Mouse (Mus musculus): ENCODE measurements around the gene Ncapd3. TPM values are rescaled to one million over a fixed set of nuclear protein-coding genes. Genes with fewer than 3 reads are reported as not detected.

Ncapd3 gene
- polyA plus RNA-seq, 1 experiment from 2014 or later = 42.3 TPM

GRCm38 (mm10) chr9:27110681-27111080 is 80.7 kb downstream of the Ncapd3 start:
- ATAC-seq (replicated peaks; ENCODE audit: insufficient number of reproducible peaks, low FRiP score, low TSS enrichment, low read depth) = no peak
- WGBS = 76% methylated on average over 5 of the region's 5 CpGs
- no peaks in the 10 kb centered on the region for H3K27me3 ChIP-seq (ENCODE audit: control insufficient read depth, insufficient read depth, low read length)

GRCm38 (mm10) chr9:27111756-27112155 is 81.8 kb downstream of the Ncapd3 start:
- H3K4me1 ChIP-seq (ENCODE audit: control insufficient read depth, insufficient read depth, low read length) = no peaks in the 10 kb centered on the region
- no peak overlapping the region for H3K4me3 ChIP-seq (ENCODE audit: low read depth, low read length)
- ATAC-seq (replicated peaks; ENCODE audit: insufficient number of reproducible peaks, low FRiP score, low TSS enrichment, low read depth) = no peak
- no peak overlapping the region for H3K9ac ChIP-seq (replicated peaks; ENCODE audit: low read length)
- H3K9me3 ChIP-seq (replicated peaks; ENCODE audit: control insufficient read depth, low read length) = no peaks in the 10 kb centered on the region
- no peak overlapping the region for H3K4me2 ChIP-seq (ENCODE audit: low read depth, low read length)
- H3K36me3 ChIP-seq (replicated peaks; ENCODE audit: control insufficient read depth, insufficient read depth, low read depth, low read length) = no peaks in the 10 kb centered on the region
- DNase-seq (ENCODE audit: low spot score) = no peak
- H3K27me3 ChIP-seq (ENCODE audit: control insufficient read depth, insufficient read depth, low read length) = no peaks in the 10 kb centered on the region
- H3K27ac ChIP-seq (replicated peaks; ENCODE audit: low read depth, low read length) = no peak overlapping the region
- WGBS = 90% methylated on average over 3 of the region's 3 CpGs

More at GRCm38 (mm10) chr9:27110681-27111080, 80.7 kb downstream of the Ncapd3 start:
- no peaks in the 10 kb centered on the region for H3K9me3 ChIP-seq (replicated peaks; ENCODE audit: control insufficient read depth, low read length)
- no peak overlapping the region for H3K27ac ChIP-seq (replicated peaks; ENCODE audit: low read depth, low read length)
- no peak overlapping the region for H3K4me3 ChIP-seq (ENCODE audit: low read depth, low read length)
- no peak overlapping the region for H3K4me2 ChIP-seq (ENCODE audit: low read depth, low read length)
- H3K4me1 ChIP-seq (ENCODE audit: control insufficient read depth, insufficient read depth, low read length) = no peaks in the 10 kb centered on the region
- no peaks in the 10 kb centered on the region for H3K36me3 ChIP-seq (replicated peaks; ENCODE audit: control insufficient read depth, insufficient read depth, low read depth, low read length)
- no peak for DNase-seq (ENCODE audit: low spot score)
- no peak overlapping the region for H3K9ac ChIP-seq (replicated peaks; ENCODE audit: low read length)

- no peaks in the 10 kb centered on the region for H3K4me1 ChIP-seq (ENCODE audit: control insufficient read depth, insufficient read depth, low read length)
- DNase-seq (ENCODE audit: low spot score) = no peak
- 89% methylated on average over 9 of the region's 9 CpGs for WGBS
- no peak for ATAC-seq (replicated peaks; ENCODE audit: insufficient number of reproducible peaks, low FRiP score, low TSS enrichment, low read depth)
- no peaks in the 10 kb centered on the region for H3K27me3 ChIP-seq (ENCODE audit: control insufficient read depth, insufficient read depth, low read length)
- no peaks in the 10 kb centered on the region for H3K9me3 ChIP-seq (replicated peaks; ENCODE audit: control insufficient read depth, low read length)
- H3K9ac ChIP-seq (replicated peaks; ENCODE audit: low read length) = no peak overlapping the region
- no peak overlapping the region for H3K4me2 ChIP-seq (ENCODE audit: low read depth, low read length)
- H3K27ac ChIP-seq (replicated peaks; ENCODE audit: low read depth, low read length) = no peak overlapping the region
- H3K36me3 ChIP-seq (replicated peaks; ENCODE audit: control insufficient read depth, insufficient read depth, low read depth, low read length) = no peaks in the 10 kb centered on the region
- no peak overlapping the region for H3K4me3 ChIP-seq (ENCODE audit: low read depth, low read length)
These were observed 91.3 kb downstream of the Ncapd3 start for GRCm38 (mm10) chr9:27121254-27121653.

GRCm38 (mm10) chr9:27122076-27122475 is 92.1 kb downstream of the Ncapd3 start:
- H3K27ac ChIP-seq (replicated peaks; ENCODE audit: low read depth, low read length) = no peak overlapping the region
- ATAC-seq (replicated peaks; ENCODE audit: insufficient number of reproducible peaks, low FRiP score, low TSS enrichment, low read depth) = no peak
- no peaks in the 10 kb centered on the region for H3K27me3 ChIP-seq (ENCODE audit: control insufficient read depth, insufficient read depth, low read length)

GRCm38 (mm10) chr9:27122963-27123362 is 93.0 kb downstream of the Ncapd3 start:
- WGBS = 89% methylated on average over 4 of the region's 4 CpGs
- no peak overlapping the region for H3K4me2 ChIP-seq (ENCODE audit: low read depth, low read length)
- ATAC-seq (replicated peaks; ENCODE audit: insufficient number of reproducible peaks, low FRiP score, low TSS enrichment, low read depth) (no peak), DNase-seq (ENCODE audit: low spot score) (no peak)
- no peaks in the 10 kb centered on the region for H3K4me1 ChIP-seq (ENCODE audit: control insufficient read depth, insufficient read depth, low read length)
- H3K27ac ChIP-seq (replicated peaks; ENCODE audit: low read depth, low read length) = no peak overlapping the region
- H3K27me3 ChIP-seq (ENCODE audit: control insufficient read depth, insufficient read depth, low read length) = no peaks in the 10 kb centered on the region
- no peaks in the 10 kb centered on the region for H3K9me3 ChIP-seq (replicated peaks; ENCODE audit: control insufficient read depth, low read length)
- H3K36me3 ChIP-seq (replicated peaks; ENCODE audit: control insufficient read depth, insufficient read depth, low read depth, low read length) = no peaks in the 10 kb centered on the region
- no peak overlapping the region for H3K4me3 ChIP-seq (ENCODE audit: low read depth, low read length)
- H3K9ac ChIP-seq (replicated peaks; ENCODE audit: low read length) = no peak overlapping the region

More at GRCm38 (mm10) chr9:27122076-27122475, 92.1 kb downstream of the Ncapd3 start:
- WGBS = 94% methylated on average over 4 of the region's 4 CpGs
- Histone ChIP-seq H3K9ac (replicated peaks; ENCODE audit: low read length) (no peak overlapping the region), H3K4me3 (ENCODE audit: low read depth, low read length) (no peak overlapping the region), H3K4me2 (ENCODE audit: low read depth, low read length) (no peak overlapping the region), H3K36me3 (replicated peaks; ENCODE audit: control insufficient read depth, insufficient read depth, low read depth, low read length) (no peaks in the 10 kb centered on the region), H3K4me1 (ENCODE audit: control insufficient read depth, insufficient read depth, low read length) (no peaks in the 10 kb centered on the region), H3K9me3 (replicated peaks; ENCODE audit: control insufficient read depth, low read length) (no peaks in the 10 kb centered on the region)
- DNase-seq (ENCODE audit: low spot score) = no peak

- Histone ChIP-seq H3K4me3 (ENCODE audit: low read depth, low read length) (no peak overlapping the region), H3K27me3 (ENCODE audit: control insufficient read depth, insufficient read depth, low read length) (no peaks in the 10 kb centered on the region), H3K9ac (replicated peaks; ENCODE audit: low read length) (no peak overlapping the region), H3K27ac (replicated peaks; ENCODE audit: low read depth, low read length) (no peak overlapping the region), H3K4me1 (ENCODE audit: control insufficient read depth, insufficient read depth, low read length) (no peaks in the 10 kb centered on the region), H3K9me3 (replicated peaks; ENCODE audit: control insufficient read depth, low read length) (no peaks in the 10 kb centered on the region), H3K36me3 (replicated peaks; ENCODE audit: control insufficient read depth, insufficient read depth, low read depth, low read length) (no peaks in the 10 kb centered on the region), H3K4me2 (ENCODE audit: low read depth, low read length) (no peak overlapping the region)
- WGBS = 92% methylated on average over 2 of the region's 2 CpGs
- ATAC-seq (replicated peaks; ENCODE audit: insufficient number of reproducible peaks, low FRiP score, low TSS enrichment, low read depth) (no peak), DNase-seq (ENCODE audit: low spot score) (no peak)
These were observed 94.0 kb downstream of the Ncapd3 start for GRCm38 (mm10) chr9:27123947-27124346.

GRCm38 (mm10) chr9:27125450-27125849 is 95.5 kb downstream of the Ncapd3 start:
- ATAC-seq (replicated peaks; ENCODE audit: insufficient number of reproducible peaks, low FRiP score, low TSS enrichment, low read depth) (no peak), DNase-seq (ENCODE audit: low spot score) (no peak)
- Histone ChIP-seq H3K27me3 (ENCODE audit: control insufficient read depth, insufficient read depth, low read length) (no peaks in the 10 kb centered on the region), H3K4me3 (ENCODE audit: low read depth, low read length) (no peak overlapping the region), H3K4me2 (ENCODE audit: low read depth, low read length) (no peak overlapping the region), H3K4me1 (ENCODE audit: control insufficient read depth, insufficient read depth, low read length) (no peaks in the 10 kb centered on the region), H3K36me3 (replicated peaks; ENCODE audit: control insufficient read depth, insufficient read depth, low read depth, low read length) (no peaks in the 10 kb centered on the region), H3K27ac (replicated peaks; ENCODE audit: low read depth, low read length) (no peak overlapping the region), H3K9me3 (replicated peaks; ENCODE audit: control insufficient read depth, low read length) (no peaks in the 10 kb centered on the region), H3K9ac (replicated peaks; ENCODE audit: low read length) (no peak overlapping the region)
- 73% methylated on average over 6 of the region's 6 CpGs for WGBS

- no peaks in the 10 kb centered on the region for H3K4me1 ChIP-seq (ENCODE audit: control insufficient read depth, insufficient read depth, low read length)
- no peak overlapping the region for H3K9ac ChIP-seq (replicated peaks; ENCODE audit: low read length)
- no peak overlapping the region for H3K4me3 ChIP-seq (ENCODE audit: low read depth, low read length)
- no peak overlapping the region for H3K27ac ChIP-seq (replicated peaks; ENCODE audit: low read depth, low read length)
- no peaks in the 10 kb centered on the region for H3K27me3 ChIP-seq (ENCODE audit: control insufficient read depth, insufficient read depth, low read length)
- WGBS = 80% methylated on average over 6 of the region's 6 CpGs
- ATAC-seq (replicated peaks; ENCODE audit: insufficient number of reproducible peaks, low FRiP score, low TSS enrichment, low read depth) = no peak
- no peak for DNase-seq (ENCODE audit: low spot score)
- no peak overlapping the region for H3K4me2 ChIP-seq (ENCODE audit: low read depth, low read length)
- H3K9me3 ChIP-seq (replicated peaks; ENCODE audit: control insufficient read depth, low read length) = no peaks in the 10 kb centered on the region
- H3K36me3 ChIP-seq (replicated peaks; ENCODE audit: control insufficient read depth, insufficient read depth, low read depth, low read length) = no peaks in the 10 kb centered on the region
These were observed 96.6 kb downstream of the Ncapd3 start for GRCm38 (mm10) chr9:27126543-27126942.
